Mouse (Mus musculus) liver, embryonic 14.5 days (tissue): ENCODE data around the gene Ccdc170.

ENCODE experiments used
- CTCF ChIP-seq: IDR thresholded peaks from 2 replicates; pipeline ENCODE4 v1.5.1; 2016; ENCODE audit warnings: antibody characterized with exemption, low read depth, control low read depth
- EP300 ChIP-seq: IDR thresholded peaks from 2 replicates; pipeline ENCODE4 v1.6.1; 2016; ENCODE audit warnings: antibody characterized with exemption, low read depth

DNA sequence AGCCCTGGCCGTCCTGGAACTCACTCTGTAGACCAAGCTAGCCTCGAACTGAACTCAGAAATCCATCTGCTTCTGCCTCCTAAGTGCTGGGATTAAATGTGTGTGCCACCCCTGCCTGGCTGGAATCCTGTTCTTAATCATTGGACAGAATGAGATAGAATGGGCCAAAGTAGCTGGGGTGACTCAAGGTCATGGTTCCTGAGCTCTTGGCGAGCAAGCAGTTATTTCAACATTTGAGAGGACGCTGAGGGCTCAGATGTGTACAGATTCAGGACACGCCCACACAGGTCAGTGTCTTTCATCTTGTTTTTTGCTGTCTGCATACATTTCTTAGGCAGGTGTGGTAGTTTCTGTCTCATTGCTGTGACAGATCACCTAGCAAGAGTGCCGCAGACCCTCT is 104.4 kb downstream of the Ccdc170 start:
- TF ChIP-seq CTCF (no peak), EP300 (no peak)
